Mouse (Mus musculus) B cell, adult (primary cell): ENCODE data around the gene Vmn1r41. TPM values are rescaled to one million over a fixed set of nuclear protein-coding genes. Genes with fewer than 3 reads are reported as not detected.

ENCODE experiments used
- total RNA-seq: library from RNA; stranded (reverse); gene quantifications from 4 replicates; pipeline ENCODE4 v1.2.4, GENCODE M21; 2023; ENCODE audit not compliant: inconsistent age

Gene Vmn1r41
- total RNA-seq = not detected in 4 replicates

DNA sequence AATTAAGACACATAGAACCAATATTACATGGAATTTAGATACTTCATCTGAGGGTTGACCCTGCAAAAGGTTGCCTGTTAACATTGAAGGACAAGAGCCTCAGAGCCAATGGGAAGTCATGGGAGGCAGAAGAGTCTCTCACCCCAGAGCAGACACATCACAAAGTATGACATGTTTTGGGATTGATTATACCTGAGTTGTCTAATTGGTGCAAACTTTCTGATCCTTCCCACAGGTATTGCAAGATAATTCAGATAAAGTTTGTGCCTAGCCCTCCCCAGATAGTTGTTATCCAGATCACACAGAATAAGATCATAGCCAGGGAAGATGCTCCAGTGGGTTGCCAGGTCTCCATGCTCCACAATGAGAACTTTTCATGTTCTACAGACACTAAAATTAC lies at the start of gene Vmn1r41:
Gene Vmn1r41 (plus strand): TSS at position 301 of the 400 bp plus-strand sequence.

GRCm38 (mm10) chr6:89707240-89707639 lies 33.3 kb upstream of the Vmn1r41 start, which contains the start of gene Vmn1r40:
Gene Vmn1r40 (plus strand): TSS chr6:89707540.

Other genes starting within 250 kb of the Vmn1r41 start
- gene Chchd6, start 145.1 kb upstream of the Vmn1r41 start, total RNA-seq = 1.8 to 4.5 TPM (median 4.1 TPM) in 4 replicates
- 4.0 to 5.7 TPM (median 4.6 TPM) in 4 replicates for gene Txnrd3, start 96.8 kb upstream of the Vmn1r41 start, total RNA-seq
- gene Vmn1r40, start 33.2 kb upstream of the Vmn1r41 start, total RNA-seq = not detected in 4 replicates
- gene Vmn1r42, start 135.6 kb downstream of the Vmn1r41 start, total RNA-seq = not detected in 4 replicates
- not detected in 4 replicates for gene Vmn1r43, start 135.6 kb downstream of the Vmn1r41 start, total RNA-seq
- gene Vmn1r44, start 142.9 kb downstream of the Vmn1r41 start, total RNA-seq = not detected in 4 replicates
- not detected in 4 replicates for gene Vmn1r45, start 199.8 kb downstream of the Vmn1r41 start, total RNA-seq
- gene Vmn1r46, start 228.5 kb downstream of the Vmn1r41 start, total RNA-seq = not detected in 4 replicates